Mouse (Mus musculus): Measurements from ENCODE around the gene Cnbd2. TPM values are rescaled to one million over a fixed set of nuclear protein-coding genes. Genes with fewer than 3 reads are reported as not detected.

Gene Cnbd2
- polyA plus RNA-seq, 1 experiment from 2014 or later, result 9.4 TPM

GRCm38 (mm10) chr2:156414996-156415395, 102.9 kb downstream of the Cnbd2 start:
- Histone ChIP-seq H3K9ac (ENCODE audit: low read depth, low read length) (no peak overlapping the region), H3K4me3 (ENCODE audit: low read depth, low read length) (no peak overlapping the region), H3K27ac (ENCODE audit: low read depth, low read length) (no peak overlapping the region), H3K27me3 (replicated peaks; ENCODE audit: control insufficient read depth, insufficient read depth, low read length) (no peaks in the 10 kb centered on the region; the same call in 1 of the 2 replicates), H3K4me2 (replicated peaks; ENCODE audit: low read depth) (no peak overlapping the region), H3K4me1 (replicated peaks; ENCODE audit: control insufficient read depth, insufficient read depth, low read length) (0 out of 2 replicates have a peak, but pooled peaks cover 6% of the 10 kb centered on the region), H3K36me3 (ENCODE audit: control insufficient read depth, insufficient read depth) (no peaks in the 10 kb centered on the region), H3K9me3 (ENCODE audit: control insufficient read depth) (no peaks in the 10 kb centered on the region)
- no peak for TF ChIP-seq CTCF (IDR thresholded peaks at IDR 0.05; ENCODE audit: low read depth)
- WGBS, result 66% methylated on average over 2 of the region's 2 CpGs
- no peak for ATAC-seq

GRCm38 (mm10) chr2:156415674-156416073, 103.6 kb downstream of the Cnbd2 start:
- Histone ChIP-seq H3K4me2 (replicated peaks; ENCODE audit: low read depth) (no peak overlapping the region), H3K27ac (ENCODE audit: low read depth, low read length) (no peak overlapping the region), H3K9ac (ENCODE audit: low read depth, low read length) (no peak overlapping the region), H3K4me3 (ENCODE audit: low read depth, low read length) (no peak overlapping the region), H3K36me3 (ENCODE audit: control insufficient read depth, insufficient read depth) (no peaks in the 10 kb centered on the region), H3K27me3 (replicated peaks; ENCODE audit: control insufficient read depth, insufficient read depth, low read length) (no peaks in the 10 kb centered on the region; the same call in 1 of the 2 replicates), H3K9me3 (ENCODE audit: control insufficient read depth) (no peaks in the 10 kb centered on the region), H3K4me1 (replicated peaks; ENCODE audit: control insufficient read depth, insufficient read depth, low read length) (0 out of 2 replicates have a peak, but pooled peaks cover 6% of the 10 kb centered on the region)
- ATAC-seq, result no peak
- TF ChIP-seq CTCF (IDR thresholded peaks at IDR 0.05; ENCODE audit: low read depth), result no peak
- WGBS, result 84% methylated on average over 5 of the region's 5 CpGs

GRCm38 (mm10) chr2:156417194-156417593, 105.1 kb downstream of the Cnbd2 start:
- Histone ChIP-seq H3K27ac (ENCODE audit: low read depth, low read length) (no peak overlapping the region), H3K4me3 (ENCODE audit: low read depth, low read length) (no peak overlapping the region), H3K9ac (ENCODE audit: low read depth, low read length) (no peak overlapping the region), H3K4me1 (replicated peaks; ENCODE audit: control insufficient read depth, insufficient read depth, low read length) (0 out of 2 replicates have a peak, but pooled peaks cover 10% of the 10 kb centered on the region), H3K4me2 (replicated peaks; ENCODE audit: low read depth) (no peak overlapping the region), H3K27me3 (replicated peaks; ENCODE audit: control insufficient read depth, insufficient read depth, low read length) (peaks cover 7% of the 10 kb centered on the region; the same call in 1 of the 2 replicates), H3K36me3 (ENCODE audit: control insufficient read depth, insufficient read depth) (no peaks in the 10 kb centered on the region), H3K9me3 (ENCODE audit: control insufficient read depth) (no peaks in the 10 kb centered on the region)
- TF ChIP-seq CTCF (IDR thresholded peaks at IDR 0.05; ENCODE audit: low read depth), result no peak
- ATAC-seq, result no peak
- 21% methylated on average over 1 of the region's 1 CpGs for WGBS

- Histone ChIP-seq H3K4me2 (replicated peaks; ENCODE audit: low read depth) (no peak overlapping the region), H3K4me3 (ENCODE audit: low read depth, low read length) (no peak overlapping the region), H3K36me3 (ENCODE audit: control insufficient read depth, insufficient read depth) (no peaks in the 10 kb centered on the region), H3K27me3 (replicated peaks; ENCODE audit: control insufficient read depth, insufficient read depth, low read length) (peaks cover 12% of the 10 kb centered on the region; the same call in 1 of the 2 replicates), H3K27ac (ENCODE audit: low read depth, low read length) (no peak overlapping the region), H3K4me1 (replicated peaks; ENCODE audit: control insufficient read depth, insufficient read depth, low read length) (0 out of 2 replicates have a peak, but pooled peaks cover 10% of the 10 kb centered on the region), H3K9me3 (ENCODE audit: control insufficient read depth) (no peaks in the 10 kb centered on the region), H3K9ac (ENCODE audit: low read depth, low read length) (no peak overlapping the region)
- WGBS, result 78% methylated on average over 5 of the region's 5 CpGs
- TF ChIP-seq CTCF (IDR thresholded peaks at IDR 0.05; ENCODE audit: low read depth), result no peak
- no peak for ATAC-seq
Measured at GRCm38 (mm10) chr2:156418467-156418866, 106.4 kb downstream of the Cnbd2 start.

- H3K27me3 ChIP-seq (replicated peaks; ENCODE audit: control insufficient read depth, insufficient read depth, low read length), result peaks cover 12% of the 10 kb centered on the region; the same call in 1 of the 2 replicates
- H3K27ac ChIP-seq (ENCODE audit: low read depth, low read length), result no peak overlapping the region
- no peaks in the 10 kb centered on the region for H3K9me3 ChIP-seq (ENCODE audit: control insufficient read depth)
- ATAC-seq, result peak; percentile 5; the same call in 1 of the 2 replicates
- H3K4me1 ChIP-seq (replicated peaks; ENCODE audit: control insufficient read depth, insufficient read depth, low read length), result 0 out of 2 replicates have a peak, but pooled peaks cover 10% of the 10 kb centered on the region
- H3K4me3 ChIP-seq (ENCODE audit: low read depth, low read length), result peak overlapping the region; percentile 53
- TF ChIP-seq CTCF (IDR thresholded peaks at IDR 0.05; ENCODE audit: low read depth), result no peak
- H3K36me3 ChIP-seq (ENCODE audit: control insufficient read depth, insufficient read depth), result no peaks in the 10 kb centered on the region
- H3K9ac ChIP-seq (ENCODE audit: low read depth, low read length), result peak overlapping the region; percentile 50; the same call in 1 of the 2 replicates
- peak overlapping the region; percentile 96 for H3K4me2 ChIP-seq (replicated peaks; ENCODE audit: low read depth)
- WGBS, result 35% methylated on average over 13 of the region's 14 CpGs
Measured at GRCm38 (mm10) chr2:156420327-156420693, 108.2 kb downstream of the Cnbd2 start.

- no peak for TF ChIP-seq CTCF (IDR thresholded peaks at IDR 0.05; ENCODE audit: low read depth)
- peak within 1 kb of the TSS; percentile 50 for H3K9ac ChIP-seq (ENCODE audit: low read depth, low read length)
- peak within 1 kb of the TSS; percentile 53 for H3K4me3 ChIP-seq (ENCODE audit: low read depth, low read length)
- 1% methylated on average over 64 of the region's 76 CpGs for WGBS
- H3K9me3 ChIP-seq (ENCODE audit: control insufficient read depth), result no peaks in the 10 kb centered on the region
- H3K36me3 ChIP-seq (ENCODE audit: control insufficient read depth, insufficient read depth), result no peaks in the 10 kb centered on the region
- ATAC-seq, result peak; percentile 56
- peak within 1 kb of the TSS; percentile 96 for H3K4me2 ChIP-seq (replicated peaks; ENCODE audit: low read depth)
- H3K4me1 ChIP-seq (replicated peaks; ENCODE audit: control insufficient read depth, insufficient read depth, low read length), result 0 out of 2 replicates have a peak, but pooled peaks cover 10% of the 10 kb centered on the region
- no peak within 1 kb of the TSS for H3K27ac ChIP-seq (ENCODE audit: low read depth, low read length)
- peaks cover 12% of the 10 kb centered on the region; the same call in 1 of the 2 replicates for H3K27me3 ChIP-seq (replicated peaks; ENCODE audit: control insufficient read depth, insufficient read depth, low read length)
Measured at GRCm38 (mm10) chr2:156420694-156421380, 108.7 kb downstream of the Cnbd2 start, which contains the start of gene Epb41l1. Epb41l1 (plus strand) TSS chr2:156420909.
